Mouse (Mus musculus) adrenal gland, postnatal 25 days (tissue): ENCODE measurements around the gene Ppib. TPM values are rescaled to one million over a fixed set of nuclear protein-coding genes. Genes with fewer than 3 reads are reported as not detected.

Experiments used
- DNase-seq: peaks from one replicate; pipeline ENCODE4 v3.0.0; 2021; ENCODE audit warnings: mixed read lengths
- long read RNA-seq: library from polyadenylated mRNA; stranded (forward); transcript quantifications from one replicate; pipeline ENCODE4 v2.0.0, GENCODE M21; 2021
- total RNA-seq: library from RNA; stranded (reverse); gene quantifications from 2 replicates; pipeline ENCODE4 v1.2.3, GENCODE M21; 2021

Ppib gene
- total RNA-seq: 297 and 304 TPM in 2 replicates
- long read RNA-seq, transcript Ppib-201 (5 exons, 892 nt): major isoform, 327 of 337 reads
- long read RNA-seq, partial matches to known transcripts: 7 of 337 reads
- long read RNA-seq, other reads (novel, unspliced or antisense): 3 of 337 reads

- peak; percentile 98 for DNase-seq
These were observed at the start of gene Ppib for GRCm38 (mm10) chr9:66059583-66060307. Gene Ppib, plus strand, starts transcription at chr9:66060222.

GRCm38 (mm10) chr9:66020601-66021000 is 39.4 kb upstream of the Ppib start:
- DNase-seq: no peak

- no peak for DNase-seq
These were observed 21.9 kb upstream of the Ppib start for GRCm38 (mm10) chr9:66038082-66038481.

- DNase-seq: no peak
These were observed 21.4 kb upstream of the Ppib start for GRCm38 (mm10) chr9:66038581-66038980.

GRCm38 (mm10) chr9:66039290-66039689 is 20.7 kb upstream of the Ppib start:
- DNase-seq: no peak

- DNase-seq: no peak
These were observed 19.2 kb upstream of the Ppib start for GRCm38 (mm10) chr9:66040801-66041200.

- no peak for DNase-seq
These were observed 17.7 kb upstream of the Ppib start for GRCm38 (mm10) chr9:66042331-66042730.

GRCm38 (mm10) chr9:66043241-66043640 is 16.8 kb upstream of the Ppib start:
- no peak for DNase-seq

GRCm38 (mm10) chr9:66049931-66050601 is 10.0 kb upstream of the Ppib start:
- DNase-seq: no peak

GRCm38 (mm10) chr9:66051493-66051892 is 8.5 kb upstream of the Ppib start:
- no peak for DNase-seq

GRCm38 (mm10) chr9:66052731-66053130 is 7.3 kb upstream of the Ppib start:
- DNase-seq: no peak

- DNase-seq: no peak
These were observed 6.4 kb upstream of the Ppib start for GRCm38 (mm10) chr9:66053620-66054019.

GRCm38 (mm10) chr9:66060308-66060647 is 256 bp downstream of the Ppib start:
- no peak for DNase-seq

GRCm38 (mm10) chr9:66060986-66061385 is 964 bp downstream of the Ppib start:
- no peak for DNase-seq

- DNase-seq: no peak
These were observed 1.6 kb downstream of the Ppib start for GRCm38 (mm10) chr9:66061656-66062055.

- DNase-seq: no peak
These were observed 3.4 kb downstream of the Ppib start for GRCm38 (mm10) chr9:66063446-66063845.

- DNase-seq: no peak
These were observed 4.3 kb downstream of the Ppib start for GRCm38 (mm10) chr9:66064316-66064715.

- no peak for DNase-seq
These were observed 6.8 kb downstream of the Ppib start for GRCm38 (mm10) chr9:66066791-66067190.

GRCm38 (mm10) chr9:66067542-66067941 is 7.5 kb downstream of the Ppib start:
- DNase-seq: no peak

- no peak for DNase-seq
These were observed 8.0 kb downstream of the Ppib start for GRCm38 (mm10) chr9:66068056-66068455.

- DNase-seq: peak; percentile 36
These were observed 9.0 kb downstream of the Ppib start for GRCm38 (mm10) chr9:66068971-66069391.

- peak; percentile 88 for DNase-seq
These were observed 9.6 kb downstream of the Ppib start, which contains the start of gene Snx22 for GRCm38 (mm10) chr9:66069583-66069982. Gene Snx22, minus strand, starts transcription at chr9:66069719.

GRCm38 (mm10) chr9:66070151-66070550 is 10.1 kb downstream of the Ppib start:
- no peak for DNase-seq

- no peak for DNase-seq
These were observed 12.7 kb downstream of the Ppib start for GRCm38 (mm10) chr9:66072754-66073153.
